ENCODE assay signal across 26 mouse cellular contexts in the genomic region with DNA sequence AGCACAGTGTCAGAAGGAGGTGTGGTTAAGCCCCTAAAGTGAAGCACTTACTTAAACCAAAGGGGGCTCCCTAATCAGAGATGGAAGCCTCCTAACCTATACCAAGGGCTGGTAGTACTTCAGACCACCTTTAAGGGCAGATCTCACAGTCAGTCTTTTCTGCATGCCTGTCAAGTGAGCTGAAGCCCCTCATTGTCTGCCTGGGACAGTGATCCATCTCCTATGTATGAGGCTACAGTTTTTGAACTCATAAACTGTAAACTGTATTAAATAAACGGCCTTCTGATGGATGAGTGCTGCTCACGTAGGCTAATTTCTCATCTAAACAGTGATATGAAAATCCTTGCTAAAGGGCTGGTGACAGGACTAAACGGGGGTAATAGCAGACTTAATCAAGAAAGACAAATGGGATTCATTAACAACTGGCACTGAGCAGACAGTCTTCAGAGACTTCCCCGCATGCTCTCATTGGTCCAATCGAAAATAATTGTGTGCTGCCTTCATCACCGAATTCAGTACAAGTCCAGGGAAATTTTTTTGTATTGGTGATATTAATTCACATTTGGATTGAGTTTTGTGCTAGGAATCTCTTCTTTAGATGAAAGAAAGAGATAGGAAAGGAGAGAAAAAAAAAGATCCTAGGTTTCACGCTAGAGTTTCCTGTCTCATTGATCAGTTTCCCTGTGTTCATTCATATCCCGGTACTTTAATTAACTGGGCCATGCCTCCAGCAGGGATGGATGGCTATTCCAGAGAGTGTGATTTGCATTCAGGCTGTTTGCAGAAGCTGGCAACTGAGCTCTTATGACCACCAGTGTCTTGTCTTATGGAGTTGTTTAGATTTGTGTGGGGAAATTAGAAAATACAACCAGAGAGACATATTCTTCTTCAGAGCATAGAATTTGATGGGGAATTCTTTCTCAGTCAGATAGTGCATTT.
DNase-seq lines count a peak whose midpoint lies in the region; ATAC-seq and TF ChIP-seq lines count a peak whose summit lies in the region.
"Had no signal": no experiment of that assay in that cellular context is flagged by ENCODE, and none has a peak within 500 bp of the region (broad histone marks: within the 10 kb centered on the region; RNA-seq: fewer than 3 reads in every experiment).

No protein-coding gene starts in this region.

- H3K36me3 ChIP-seq in hindbrain, embryonic 11.5 days (ENCODE audit: control insufficient read depth, insufficient read depth, low read length): no peaks in the 10 kb centered on the region
- no peaks in the 10 kb centered on the region for H3K36me3 ChIP-seq in hindbrain, embryonic 10.5 days
- H3K36me3 ChIP-seq in hindbrain, embryonic 12.5 days: no peaks in the 10 kb centered on the region
- H3K36me3 ChIP-seq in hindbrain, postnatal 0 days (ENCODE audit: insufficient read depth, low read length): no peaks in the 10 kb centered on the region
- H3K36me3 ChIP-seq in heart, embryonic 10.5 days: no peaks in the 10 kb centered on the region
- H3K36me3 ChIP-seq: embryonic facial prominence, embryonic 12.5 days had no signal

- no peak overlapping the region for H3K4me3 ChIP-seq in hindbrain, embryonic 11.5 days (ENCODE audit: low read depth, low read length)
- no peak overlapping the region for H3K4me3 ChIP-seq in hindbrain, embryonic 10.5 days
- no peak overlapping the region for H3K4me3 ChIP-seq in hindbrain, embryonic 12.5 days
- H3K4me3 ChIP-seq in hindbrain, postnatal 0 days (ENCODE audit: low read length): no peak overlapping the region
- H3K4me3 ChIP-seq in heart, embryonic 10.5 days: no peak overlapping the region
- H3K4me3 ChIP-seq: embryonic facial prominence, embryonic 12.5 days; erythroblast, embryonic 14.5 days; forebrain, embryonic 13.5 days; layer of hippocampus, adult 2 months had no signal

- no peak overlapping the region for H3K4me2 ChIP-seq in hindbrain, embryonic 11.5 days (replicated peaks; ENCODE audit: low read depth, low read length)
- no peak overlapping the region for H3K4me2 ChIP-seq in hindbrain, embryonic 12.5 days (replicated peaks)
- H3K4me2 ChIP-seq in hindbrain, postnatal 0 days (ENCODE audit: low read depth, low read length): no peak overlapping the region
- H3K4me2 ChIP-seq: embryonic facial prominence, embryonic 12.5 days; forebrain, embryonic 13.5 days; heart, embryonic 11.5 days had no signal

- H3K4me1 ChIP-seq in hindbrain, embryonic 11.5 days (replicated peaks; ENCODE audit: control insufficient read depth, insufficient read depth, low read length): no peaks in the 10 kb centered on the region
- H3K4me1 ChIP-seq in hindbrain, embryonic 10.5 days (replicated peaks): 0 out of 2 replicates have a peak, but pooled peaks cover 5% of the 10 kb centered on the region
- H3K4me1 ChIP-seq in hindbrain, embryonic 12.5 days: 0 out of 2 replicates have a peak, but pooled peaks cover 2% of the 10 kb centered on the region
- no peaks in the 10 kb centered on the region for H3K4me1 ChIP-seq in hindbrain, postnatal 0 days (ENCODE audit: insufficient read depth, low read length)
- H3K4me1 ChIP-seq in heart, embryonic 10.5 days: peaks cover 15% of the 10 kb centered on the region; the same call in 1 of the 2 replicates

- no peak overlapping the region for H3K27ac ChIP-seq in hindbrain, embryonic 11.5 days (ENCODE audit: low read depth, low read length)
- no peak overlapping the region for H3K27ac ChIP-seq in hindbrain, embryonic 10.5 days
- no peak overlapping the region for H3K27ac ChIP-seq in hindbrain, embryonic 12.5 days
- no peak overlapping the region for H3K27ac ChIP-seq in hindbrain, postnatal 0 days
- H3K27ac ChIP-seq in heart, embryonic 10.5 days: no peak overlapping the region
- H3K27ac ChIP-seq: embryonic facial prominence, embryonic 12.5 days; forebrain, embryonic 13.5 days; layer of hippocampus, adult 2 months; macrophage had no signal

- H3K27me3 ChIP-seq in hindbrain, embryonic 11.5 days (ENCODE audit: control insufficient read depth, insufficient read depth, low read length): no peaks in the 10 kb centered on the region
- H3K27me3 ChIP-seq in hindbrain, embryonic 10.5 days (ENCODE audit: insufficient read depth, poor library complexity, severe bottlenecking): peaks cover 48% of the 10 kb centered on the region; the same call in 1 of the 2 replicates
- 0 out of 2 replicates have a peak, but pooled peaks cover 5% of the 10 kb centered on the region for H3K27me3 ChIP-seq in hindbrain, embryonic 12.5 days
- no peaks in the 10 kb centered on the region for H3K27me3 ChIP-seq in hindbrain, postnatal 0 days (ENCODE audit: insufficient read depth, low read length)
- H3K27me3 ChIP-seq in heart, embryonic 10.5 days (ENCODE audit: insufficient read depth, poor library complexity, severe bottlenecking): no peaks in the 10 kb centered on the region
- H3K27me3 ChIP-seq: embryonic facial prominence, embryonic 12.5 days; forebrain, embryonic 13.5 days had no signal

- TF ChIP-seq CTCF in hindbrain, postnatal 0 days (IDR thresholded peaks at IDR 0.05; ENCODE audit: low read depth): no peak

- DNase-seq in hindbrain, embryonic 11.5 days (ENCODE audit: low spot score): no peak
- no peak for DNase-seq in hindbrain, embryonic 10.5 days (ENCODE audit: low spot score)
- peak; percentile 32 for DNase-seq in hindbrain, postnatal 0 days (ENCODE audit: low spot score)
- DNase-seq in retina, embryonic 14.5 days (ENCODE audit: low spot score): peak; percentile 21
- no peak for DNase-seq in heart, embryonic 10.5 days (ENCODE audit: low spot score)
- DNase-seq in right cerebral cortex, postnatal 25 days: no peak
- DNase-seq: adrenal gland, postnatal 14 days; cerebellum, adult 8-10 months; gastrocnemius, postnatal 10 days; heart, postnatal 10 days; kidney, postnatal 25 days; layer of hippocampus, postnatal 36 days; liver, postnatal 0 days; right cerebral cortex, adult 18-20 months; thymus, adult 18-20 months; thymus, postnatal 4 days had no signal

- ATAC-seq in hindbrain, embryonic 11.5 days (ENCODE audit: low FRiP score): peak; percentile 85
- peak; percentile 83 for ATAC-seq in hindbrain, embryonic 12.5 days (ENCODE audit: low FRiP score)
- ATAC-seq in hindbrain, postnatal 0 days: no peak
- ATAC-seq: CD4-positive, CD25-positive, alpha-beta regulatory T cell, adult 4 months; forebrain, embryonic 13.5 days; intestine, postnatal 0 days; liver, postnatal 0 days; lung, postnatal 0 days had no signal

- WGBS in hindbrain, embryonic 11.5 days: 66% methylated on average over 8 of the region's 8 CpGs
- WGBS in hindbrain, embryonic 10.5 days: 73% methylated on average over 8 of the region's 8 CpGs
- WGBS in hindbrain, embryonic 12.5 days: 53% methylated on average over 8 of the region's 8 CpGs
- WGBS in hindbrain, postnatal 0 days: 40% methylated on average over 8 of the region's 8 CpGs
- WGBS in heart, embryonic 10.5 days: 64% methylated on average over 8 of the region's 8 CpGs

- H3K9ac ChIP-seq in hindbrain, embryonic 11.5 days (ENCODE audit: low read depth, low read length): no peak overlapping the region
- no peak overlapping the region for H3K9ac ChIP-seq in hindbrain, embryonic 12.5 days
- no peak overlapping the region for H3K9ac ChIP-seq in hindbrain, postnatal 0 days (replicated peaks; ENCODE audit: low read length)
- H3K9ac ChIP-seq: embryonic facial prominence, embryonic 12.5 days; forebrain, embryonic 13.5 days; liver, postnatal 0 days had no signal

- no peaks in the 10 kb centered on the region for H3K9me3 ChIP-seq in hindbrain, embryonic 11.5 days (ENCODE audit: control insufficient read depth, low read length)
- H3K9me3 ChIP-seq in hindbrain, embryonic 10.5 days: no peaks in the 10 kb centered on the region
- H3K9me3 ChIP-seq in hindbrain, embryonic 12.5 days (replicated peaks): no peaks in the 10 kb centered on the region
- no peaks in the 10 kb centered on the region for H3K9me3 ChIP-seq in hindbrain, postnatal 0 days (ENCODE audit: low read length)
- H3K9me3 ChIP-seq in heart, embryonic 10.5 days: no peaks in the 10 kb centered on the region
- H3K9me3 ChIP-seq: embryonic facial prominence, embryonic 12.5 days; forebrain, embryonic 13.5 days had no signal

Comparison
In these comparisons a context has a peak if more than half of its experiments do, and no peak if none do; other contexts are left out.
1. DNase-seq: peak in hindbrain, postnatal 0 days (single experiment) and retina, embryonic 14.5 days (single experiment); none in hindbrain, embryonic 11.5 days (single experiment), hindbrain, embryonic 10.5 days (single experiment), heart, embryonic 10.5 days (single experiment) and right cerebral cortex, postnatal 25 days (single experiment).